Mouse (Mus musculus) granulocyte monocyte progenitor cell, adult 5-6 weeks (primary cell): ENCODE measurements around the gene Sclt1. TPM values are rescaled to one million over a fixed set of nuclear protein-coding genes. Genes with fewer than 3 reads are reported as not detected.

Experiments
- ATAC-seq: replicated peaks from 2 replicates; pipeline ENCODE4 v1.8.0; 2016; ENCODE audit warnings: mild to moderate bottlenecking, moderate TSS enrichment, inconsistent platforms; ENCODE audit not compliant: poor library complexity, severe bottlenecking
- total RNA-seq, 2 experiments: library from RNA; stranded (forward) in 1 of 2; stranded (reverse) in 1 of 2; fragments of 200-712, 200-1000 nt in 1 of 2; fragments of >200 nt in 1 of 2; fragmentation: Nextera tagmentation in 1 of 2; gene quantifications; 2 replicates each; pipeline ENCODE4 v1.2.3; 2014 to 2017

The Sclt1 gene
- total RNA-seq, 2 experiments from 2014 or later, result 26.4 to 32.5 TPM

- ATAC-seq, result no peak
These were observed 134.8 kb downstream of the Sclt1 start for GRCm38 (mm10) chr3:41607467-41607866.

GRCm38 (mm10) chr3:41607050-41607449 is 135.3 kb downstream of the Sclt1 start:
- no peak for ATAC-seq

- ATAC-seq, result no peak
These were observed 136.0 kb downstream of the Sclt1 start for GRCm38 (mm10) chr3:41606330-41606664.

- no peak for ATAC-seq
These were observed 136.5 kb downstream of the Sclt1 start for GRCm38 (mm10) chr3:41605601-41606329.

- ATAC-seq, result peak; percentile 61
These were observed 137.5 kb downstream of the Sclt1 start for GRCm38 (mm10) chr3:41604629-41605321.

- no peak for ATAC-seq
These were observed 138.8 kb downstream of the Sclt1 start for GRCm38 (mm10) chr3:41603470-41604019.

GRCm38 (mm10) chr3:41602933-41603332 is 139.4 kb downstream of the Sclt1 start:
- no peak for ATAC-seq

GRCm38 (mm10) chr3:41601226-41602020 is 140.9 kb downstream of the Sclt1 start:
- ATAC-seq, result no peak

GRCm38 (mm10) chr3:41599806-41600589 is 142.3 kb downstream of the Sclt1 start:
- peak; percentile 61 for ATAC-seq

- ATAC-seq, result no peak
These were observed 143.1 kb downstream of the Sclt1 start for GRCm38 (mm10) chr3:41599226-41599625.

- no peak for ATAC-seq
These were observed 143.9 kb downstream of the Sclt1 start for GRCm38 (mm10) chr3:41598412-41598811.

- no peak for ATAC-seq
These were observed 145.3 kb downstream of the Sclt1 start for GRCm38 (mm10) chr3:41597036-41597435.

- no peak for ATAC-seq
These were observed 147.3 kb downstream of the Sclt1 start for GRCm38 (mm10) chr3:41595010-41595409.

- no peak for ATAC-seq
These were observed 148.0 kb downstream of the Sclt1 start for GRCm38 (mm10) chr3:41594097-41594879.

GRCm38 (mm10) chr3:41592805-41593204 is 149.5 kb downstream of the Sclt1 start:
- peak; percentile 26; the same call in 1 of the 2 replicates for ATAC-seq

- ATAC-seq, result no peak
These were observed 150.6 kb downstream of the Sclt1 start for GRCm38 (mm10) chr3:41591651-41592170.

- ATAC-seq, result no peak
These were observed 151.4 kb downstream of the Sclt1 start for GRCm38 (mm10) chr3:41590695-41591559.

- no peak for ATAC-seq
These were observed 152.3 kb downstream of the Sclt1 start for GRCm38 (mm10) chr3:41589988-41590387.
